Mouse (Mus musculus): ENCODE data around the gene Zc3h18.

The Zc3h18 gene

DNA sequence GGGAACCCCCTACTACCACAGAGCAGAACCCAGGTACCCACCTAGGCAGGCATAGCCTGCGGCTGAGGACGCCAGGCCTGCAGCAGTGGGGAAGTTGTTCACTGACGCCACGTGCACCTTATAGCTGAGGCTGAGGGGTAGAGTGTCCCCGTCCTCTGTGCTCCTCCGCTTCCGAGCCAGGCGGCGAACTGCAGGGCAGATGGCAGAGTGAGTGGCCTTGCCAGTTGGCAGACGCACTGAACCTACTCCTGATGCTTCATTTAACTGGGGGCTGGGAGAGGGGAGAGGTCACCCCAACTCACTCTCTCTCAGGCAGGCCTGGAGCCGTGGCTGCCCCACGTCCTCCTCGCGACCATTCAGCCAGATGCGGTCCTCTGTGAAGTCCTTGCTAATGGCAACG lies 62.9 kb downstream of the Zc3h18 start:
- no peak for DNase-seq

DNA sequence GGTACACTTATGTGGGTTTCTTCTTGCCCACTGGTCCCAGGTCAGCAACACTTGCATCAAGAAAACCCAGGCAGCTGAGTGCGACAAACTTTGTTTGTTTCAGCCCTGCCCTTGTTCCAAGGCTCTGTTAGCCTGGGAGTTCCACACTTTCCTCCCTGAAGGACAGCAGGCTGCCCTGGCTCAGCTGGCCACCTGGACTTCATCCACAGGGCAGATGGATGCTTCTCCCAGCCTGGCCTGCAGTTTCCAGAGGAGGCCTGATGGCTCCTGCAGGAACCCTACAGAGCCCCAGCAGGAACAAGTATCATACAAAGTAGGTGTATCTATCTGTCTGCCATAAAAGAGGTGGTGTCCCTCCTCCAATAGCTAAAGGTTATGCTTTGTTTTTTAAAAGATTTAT lies 64.9 kb downstream of the Zc3h18 start:
- DNase-seq, result no peak

DNA sequence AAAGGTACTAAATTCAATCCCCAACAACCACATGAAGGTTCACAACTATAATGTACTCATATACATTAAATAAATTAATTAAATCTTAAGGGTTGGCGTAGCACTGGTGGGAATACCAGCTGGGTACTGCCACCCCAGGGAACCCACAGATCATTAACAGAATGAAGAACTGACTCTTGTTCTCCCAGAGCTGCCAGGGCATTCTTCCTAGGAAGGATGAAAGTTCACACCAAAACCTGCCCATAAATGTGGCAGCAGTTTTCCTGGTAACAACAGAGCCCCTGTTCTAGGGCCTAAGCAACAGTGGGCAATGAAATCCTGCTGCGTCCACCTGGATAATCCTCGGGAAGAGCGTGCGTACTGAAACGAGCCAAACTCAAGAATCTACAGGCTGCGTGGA lies 65.9 kb downstream of the Zc3h18 start:
- DNase-seq, result peak; percentile 40

DNA sequence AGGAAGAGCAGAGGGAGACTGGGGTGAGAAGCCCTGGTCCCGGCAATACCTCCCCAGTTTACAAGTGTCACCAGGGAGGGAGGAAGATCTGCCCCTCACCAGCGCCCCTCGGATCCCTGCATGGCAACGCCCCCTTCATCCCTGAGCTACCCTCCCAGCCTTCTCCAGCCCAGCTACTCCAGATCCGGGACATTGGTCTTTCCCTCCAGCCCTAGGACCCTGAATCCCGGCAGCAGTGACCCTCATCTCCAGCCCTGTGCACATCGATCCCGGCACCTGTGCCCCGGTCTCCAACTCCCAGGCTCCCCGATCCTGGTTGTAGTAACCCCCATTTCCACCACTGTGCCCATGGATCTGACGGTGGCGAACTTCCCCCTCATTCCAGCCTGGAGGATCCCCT lies 66.4 kb downstream of the Zc3h18 start:
- DNase-seq, result no peak

DNA sequence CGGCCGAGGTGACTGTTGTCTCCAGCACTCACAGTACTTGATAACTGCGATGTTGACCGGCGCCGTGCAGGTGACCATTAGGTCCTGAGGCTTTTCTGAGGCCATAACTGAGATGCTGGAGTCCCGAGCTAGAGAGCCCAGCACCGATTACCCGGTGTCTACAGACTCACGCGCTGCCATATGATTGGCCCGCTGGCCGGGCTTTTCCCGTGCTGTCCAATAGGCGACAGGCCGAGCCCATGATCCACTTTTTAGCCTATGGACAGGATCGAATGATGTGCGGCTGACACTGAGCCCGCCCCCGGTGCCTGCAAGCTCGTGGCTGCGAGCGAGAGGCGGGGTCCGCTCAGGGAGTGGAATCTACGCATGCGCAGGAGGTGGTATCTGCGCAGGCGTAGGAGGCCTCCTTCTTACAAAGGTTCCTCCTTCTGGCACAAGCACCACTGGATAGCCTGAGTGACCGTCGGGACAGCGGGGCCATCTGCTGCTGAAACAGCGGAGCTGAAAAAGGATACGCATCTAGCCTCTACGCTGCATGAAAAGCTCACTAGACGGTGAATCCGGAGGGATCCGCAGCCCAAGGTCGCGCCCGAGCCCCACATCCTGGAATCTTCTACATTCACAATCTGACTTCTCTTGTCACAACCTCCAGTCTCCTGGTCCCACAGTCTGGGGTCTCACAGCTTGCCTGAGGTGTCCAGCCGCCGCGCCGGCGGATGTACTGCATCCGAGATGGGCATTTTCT lies 67.0 kb downstream of the Zc3h18 start, which contains the start of gene Mvd:
TSS of gene Mvd (minus strand) at position 161 of the 745 bp plus-strand sequence.
- peak; percentile 100 for DNase-seq

DNA sequence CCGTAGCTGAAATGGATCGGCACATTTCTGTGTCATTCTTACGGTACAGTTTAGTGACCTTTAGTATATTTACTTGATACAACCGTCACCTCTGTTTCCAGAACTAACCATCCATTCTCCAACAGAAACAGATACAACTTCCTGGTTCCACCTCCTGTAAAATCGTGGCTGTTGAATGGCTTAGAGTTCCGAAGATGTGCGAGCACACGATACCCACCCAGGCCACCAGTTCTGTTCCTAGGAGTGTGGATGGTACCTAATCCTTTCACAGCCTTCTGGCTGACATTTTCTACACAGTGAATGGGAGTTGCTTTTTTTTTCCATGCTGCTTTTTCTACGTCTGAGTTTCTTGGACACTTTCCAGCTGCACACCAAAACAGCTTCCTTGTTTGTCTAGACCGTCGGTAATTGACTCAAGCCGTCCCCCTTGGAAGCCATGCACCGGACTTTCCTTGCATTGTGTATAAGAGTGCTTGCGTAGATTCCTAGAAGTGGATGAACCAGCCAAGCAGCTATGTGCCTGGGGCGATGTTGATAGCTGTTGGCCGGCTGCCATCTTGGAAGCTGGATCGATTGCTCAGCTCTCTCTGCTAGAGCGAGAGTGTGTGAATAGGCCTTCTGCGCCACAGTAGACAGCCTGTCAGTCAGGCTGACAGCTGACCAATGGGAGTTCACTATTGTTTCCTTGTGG lies 67.8 kb downstream of the Zc3h18 start:
- DNase-seq, result peak; percentile 92

DNA sequence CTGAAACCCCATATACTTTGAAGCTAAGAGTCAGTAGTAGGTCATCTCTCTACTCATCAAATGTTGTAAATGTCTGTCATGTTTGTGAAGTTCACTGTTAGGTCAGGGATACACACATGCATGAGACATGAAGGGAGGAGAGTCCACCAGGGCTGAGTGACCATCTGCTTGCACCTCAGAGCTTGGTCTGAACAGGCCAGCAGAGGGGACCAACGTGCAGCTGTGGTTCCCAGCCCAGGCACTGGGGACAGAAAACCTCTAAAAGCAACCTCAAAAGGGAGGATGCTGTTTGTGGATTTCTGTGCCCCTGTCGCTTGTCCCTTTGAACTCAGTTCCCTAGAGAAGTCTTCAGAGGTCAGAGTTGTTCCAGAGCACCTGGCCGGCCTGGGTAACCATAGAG lies 68.8 kb downstream of the Zc3h18 start:
- no peak for DNase-seq

DNA sequence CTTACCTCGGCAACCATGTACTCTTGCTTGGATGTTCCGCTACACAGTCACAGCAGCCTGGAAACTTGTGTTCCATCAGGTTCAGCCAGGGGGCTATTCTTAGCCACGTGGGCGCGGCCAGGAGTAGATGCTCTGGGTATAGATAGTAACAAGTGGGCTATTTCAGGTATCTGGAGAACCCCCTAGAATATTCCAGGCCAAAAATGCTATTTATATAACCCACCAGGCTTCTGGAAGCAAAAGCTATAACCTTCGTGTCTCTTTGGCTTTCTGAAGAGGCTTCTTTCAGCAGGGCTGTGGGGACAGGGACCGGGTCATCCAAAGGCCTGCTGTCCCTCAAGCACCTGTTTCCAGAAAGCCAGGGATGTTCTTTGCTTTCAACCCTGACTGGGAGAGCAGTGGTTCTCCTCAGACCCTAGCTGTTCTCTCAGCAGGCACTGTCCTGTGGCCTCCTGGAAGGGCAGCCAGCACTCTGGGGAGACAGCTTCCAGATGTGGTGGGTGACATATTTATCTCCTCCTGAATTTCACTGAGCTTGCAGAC lies 74.8 kb downstream of the Zc3h18 start:
- DNase-seq, result no peak

DNA sequence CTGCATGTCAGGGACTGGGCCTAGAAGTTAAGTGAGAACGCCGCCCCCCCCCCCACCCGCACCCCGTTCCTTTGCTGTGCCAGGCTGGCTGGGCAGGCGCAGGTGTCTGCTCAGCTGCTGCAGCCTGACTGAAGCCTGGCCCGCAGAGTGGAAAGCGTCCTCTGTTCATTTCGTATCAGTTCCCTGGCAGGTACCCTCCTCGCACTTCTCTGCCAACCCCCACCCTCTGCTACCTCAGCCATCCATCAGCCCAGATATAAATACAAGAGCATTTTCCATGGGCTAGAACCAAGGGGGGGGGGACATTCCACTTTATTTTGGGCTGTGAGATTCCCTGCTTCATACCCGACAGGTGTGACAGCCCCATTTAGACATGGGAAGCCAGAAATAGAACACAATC lies 75.7 kb downstream of the Zc3h18 start:
- no peak for DNase-seq

DNA sequence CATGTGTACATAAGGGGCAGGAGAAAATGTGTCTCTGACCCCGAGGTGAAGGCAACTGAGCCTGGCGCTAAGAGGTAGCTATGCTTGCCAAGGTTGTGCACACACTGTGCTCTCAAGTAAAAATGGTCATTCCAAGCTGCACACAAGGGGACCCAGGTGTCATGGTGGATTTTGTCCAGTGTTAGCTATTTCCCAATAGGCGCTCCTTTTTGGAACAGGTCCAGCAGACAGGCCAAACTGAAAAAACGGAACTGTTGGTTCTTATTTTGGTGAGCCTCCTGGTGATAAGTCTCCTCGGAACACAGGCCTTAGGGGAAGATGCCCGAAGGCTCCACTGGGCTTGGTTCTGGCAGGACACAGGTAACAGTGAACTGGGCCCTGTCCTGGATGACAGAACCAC lies 78.0 kb downstream of the Zc3h18 start:
- DNase-seq, result no peak

DNA sequence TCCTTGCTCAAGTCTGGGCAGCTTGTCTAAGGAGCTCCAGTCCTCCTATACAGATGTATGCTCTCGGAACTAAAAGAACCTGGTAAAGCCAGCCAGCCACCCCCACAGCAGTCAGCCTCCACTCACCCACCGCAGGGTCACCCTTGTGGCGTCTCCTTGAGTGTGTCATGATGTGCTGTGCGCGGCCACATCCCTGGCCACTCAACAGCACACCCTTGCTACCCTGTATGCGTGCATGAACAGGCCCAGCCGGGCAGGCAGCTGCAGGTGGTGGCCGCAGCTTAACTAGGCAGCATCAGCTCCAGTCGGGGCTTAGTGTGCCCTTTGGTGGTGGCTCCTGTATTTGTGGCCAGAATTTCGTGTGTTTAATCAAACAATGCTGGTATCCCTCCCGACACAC lies 80.8 kb downstream of the Zc3h18 start:
- DNase-seq, result no peak

DNA sequence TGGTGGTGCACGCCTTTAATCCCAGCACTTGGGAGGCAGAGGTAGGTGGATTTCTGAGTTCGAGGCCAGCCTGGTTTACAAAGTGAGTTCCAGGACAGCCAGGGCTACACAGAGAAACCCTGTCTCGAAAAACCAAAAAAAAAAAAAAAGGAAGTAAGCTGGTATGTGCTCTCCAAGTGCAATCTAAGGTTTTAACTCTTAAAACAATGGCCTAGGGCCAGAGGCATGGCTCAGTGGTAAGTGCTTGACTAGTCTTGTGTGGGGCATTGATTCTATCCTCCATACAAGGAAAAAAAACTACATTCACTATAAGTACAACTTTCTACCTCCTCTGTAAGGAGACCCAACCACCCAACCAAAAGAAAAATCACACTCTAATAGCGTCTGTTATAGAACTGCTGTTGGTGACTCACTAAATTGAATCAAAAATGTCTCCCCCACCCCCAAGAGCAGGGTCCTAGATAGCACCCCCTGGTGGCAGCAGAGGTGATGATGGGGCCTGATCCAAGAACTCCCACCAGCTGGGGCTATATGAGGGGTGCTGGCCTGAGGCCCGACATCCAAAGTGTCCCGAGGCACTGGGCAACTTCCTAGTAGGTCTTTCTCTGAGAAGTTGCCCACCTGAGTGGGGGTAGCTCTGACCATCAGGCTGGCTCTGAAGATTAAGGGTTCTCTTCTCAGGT lies 83.0 kb downstream of the Zc3h18 start:
- no peak for DNase-seq

DNA sequence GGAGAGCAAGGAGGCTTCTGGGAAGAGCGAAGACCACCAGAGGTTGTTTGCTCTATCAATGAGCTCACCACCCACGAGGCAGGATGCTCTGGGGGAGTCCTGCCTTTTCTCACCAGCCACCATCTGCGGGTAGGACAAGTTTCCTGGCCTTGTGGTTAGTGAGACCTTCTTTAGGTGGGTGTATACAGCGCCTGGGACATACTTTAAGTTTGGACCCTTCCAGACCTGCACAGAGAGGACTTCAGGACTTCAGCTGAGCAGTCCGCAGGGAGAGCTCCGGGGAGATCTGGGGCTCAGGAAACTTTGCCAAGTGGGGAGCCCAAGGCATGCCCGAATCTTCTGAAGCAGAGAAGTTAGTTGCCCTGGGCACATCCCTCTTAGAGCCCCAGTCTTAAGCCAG lies 83.6 kb downstream of the Zc3h18 start:
- no peak for DNase-seq

DNA sequence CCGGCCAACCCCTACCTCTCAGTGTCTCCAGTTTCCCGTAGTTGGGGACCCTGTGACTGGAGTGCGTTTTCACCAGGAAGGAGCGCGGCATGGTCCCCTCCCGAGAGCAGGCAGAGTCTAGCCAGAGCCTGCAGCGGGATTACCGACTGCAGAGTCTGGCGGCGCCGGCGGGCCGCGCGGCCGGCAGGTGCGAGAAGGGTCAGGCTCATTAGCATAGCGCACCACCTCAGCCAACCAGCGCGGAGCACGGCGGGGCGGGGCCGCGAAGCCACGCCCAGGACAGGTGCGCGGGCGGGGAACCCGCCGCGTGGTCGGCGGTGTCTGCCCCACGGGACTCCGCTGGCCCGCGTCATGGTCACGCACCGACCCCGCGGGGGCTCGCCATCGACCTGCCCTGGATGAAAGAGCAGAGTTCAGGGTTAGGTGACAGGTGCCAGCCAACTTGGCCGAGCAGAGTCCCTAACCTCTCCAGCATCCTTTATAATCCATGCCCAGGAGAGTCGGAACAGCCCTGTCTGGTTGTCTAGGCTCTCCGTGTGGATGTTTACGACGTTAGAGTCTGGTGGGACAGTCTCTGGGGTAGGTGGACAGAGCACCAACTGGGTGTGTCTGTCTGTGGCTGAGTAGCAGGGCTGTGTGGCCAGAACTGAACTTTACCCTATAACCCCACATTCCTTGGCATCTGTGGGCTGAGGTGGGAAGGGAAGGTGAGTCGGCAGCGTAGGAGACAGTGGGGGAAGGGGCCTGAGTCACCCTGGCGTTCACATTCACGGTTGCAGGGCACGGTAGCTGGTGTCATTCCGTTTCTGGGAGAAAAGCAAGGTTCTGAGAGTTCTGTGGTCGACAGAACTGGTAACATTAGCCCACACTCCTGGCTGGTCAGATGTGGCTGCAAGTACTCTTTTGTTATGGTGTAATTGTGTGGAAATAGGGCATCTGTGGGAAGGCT lies 84.4 kb downstream of the Zc3h18 start, which contains the start of gene Snai3:
TSS of gene Snai3 (minus strand) at position 210 of the 949 bp plus-strand sequence.
- DNase-seq, result peak; percentile 82

DNA sequence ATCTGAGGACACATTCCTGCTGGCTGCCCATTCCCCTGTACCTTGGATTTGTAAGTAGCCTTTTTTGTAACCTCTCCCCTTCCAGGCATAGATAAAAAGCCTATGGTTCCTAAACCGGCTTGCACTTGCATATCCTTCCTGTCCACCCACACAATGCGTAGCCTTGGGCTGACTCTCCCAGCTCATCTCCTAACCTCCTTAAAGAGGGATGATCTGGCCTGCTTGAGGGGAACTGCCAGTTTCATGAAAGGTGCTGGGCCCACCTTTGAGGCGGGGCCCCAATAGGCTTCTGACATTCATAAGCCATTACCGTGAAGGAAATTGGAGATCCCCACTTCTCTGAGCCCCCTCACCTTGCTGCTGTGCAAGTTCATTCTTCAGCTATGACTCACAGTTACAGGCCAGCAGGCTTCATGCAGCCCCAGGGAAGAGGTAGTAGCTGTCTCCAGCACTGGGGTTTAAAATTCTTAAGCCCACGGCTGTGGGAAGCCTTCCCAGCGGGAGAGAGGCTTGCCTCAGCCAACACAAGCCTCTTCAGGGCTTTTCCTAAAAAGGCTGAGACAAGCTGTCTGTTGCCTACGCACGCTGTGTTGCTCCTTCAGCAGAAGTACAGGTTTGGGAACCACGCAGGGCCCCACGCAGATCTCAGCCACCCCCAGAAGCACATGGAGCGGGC lies 85.2 kb downstream of the Zc3h18 start:
- no peak for DNase-seq

DNA sequence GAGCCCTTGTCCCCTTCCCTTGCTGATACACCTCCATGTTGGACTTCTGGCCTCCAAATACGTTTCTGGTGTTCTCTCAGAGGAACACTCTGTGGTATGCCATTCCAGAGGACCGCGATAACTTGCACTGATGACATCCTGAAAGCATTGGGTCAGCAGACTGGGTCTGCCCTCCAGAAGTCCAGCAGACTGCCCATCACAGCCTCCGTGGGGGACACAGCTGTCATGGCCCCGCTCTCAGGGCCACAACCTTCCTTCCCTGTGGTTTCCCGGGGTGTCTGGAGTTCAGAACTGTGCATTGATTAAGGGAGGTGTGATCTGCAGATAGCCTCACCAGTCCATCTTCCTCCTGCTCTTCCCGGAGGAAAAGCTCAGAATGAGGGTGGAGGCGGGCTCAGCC lies 86.1 kb downstream of the Zc3h18 start:
- DNase-seq, result no peak

DNA sequence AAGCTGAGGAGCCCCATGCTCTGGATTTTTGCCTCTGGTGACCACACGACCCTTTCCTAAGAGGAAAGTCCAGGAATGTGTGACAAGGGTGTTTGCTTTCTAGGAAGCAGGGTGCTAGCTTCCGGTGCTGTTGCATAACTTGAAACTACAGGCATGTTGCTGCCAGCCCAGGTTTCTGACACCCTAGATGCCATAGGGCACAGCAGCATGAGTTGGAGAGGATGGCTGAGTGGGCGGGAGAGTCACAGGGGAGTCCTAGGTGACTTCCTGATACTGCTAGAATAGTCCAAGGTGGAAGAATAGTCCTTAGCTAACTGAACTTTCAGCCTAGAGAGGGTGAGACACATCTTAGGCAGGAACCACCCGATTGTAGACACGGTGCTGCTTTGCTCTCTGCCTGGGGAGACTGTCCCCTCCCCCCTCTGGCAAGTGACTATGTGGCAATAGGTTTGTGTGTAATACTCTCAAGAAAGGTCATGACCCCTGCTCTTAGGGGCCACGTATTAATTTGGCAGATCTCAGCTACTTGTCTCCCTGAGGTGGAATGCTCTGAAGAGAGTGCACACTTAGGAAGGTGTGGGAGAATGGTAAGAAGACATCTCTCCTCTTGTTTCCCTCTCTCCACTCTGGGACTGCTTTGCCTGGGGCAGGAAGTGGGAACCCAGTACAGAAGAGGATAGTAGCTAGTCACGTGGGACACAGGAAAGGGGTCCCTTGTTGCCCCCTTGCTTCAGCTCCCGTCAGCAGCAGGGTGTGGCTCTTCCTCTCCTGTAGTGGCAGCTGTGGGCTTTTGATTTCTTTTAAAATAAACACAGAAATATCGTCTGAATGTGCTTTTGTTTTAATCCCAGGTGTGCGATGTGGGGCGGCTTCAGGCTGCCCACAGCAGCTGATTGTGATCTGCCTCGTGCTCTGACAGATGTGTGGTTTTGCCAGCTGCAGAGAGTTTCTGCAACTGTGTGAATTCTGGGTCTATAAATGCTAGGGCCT lies 87.5 kb downstream of the Zc3h18 start:
- peak; percentile 43 for DNase-seq

DNA sequence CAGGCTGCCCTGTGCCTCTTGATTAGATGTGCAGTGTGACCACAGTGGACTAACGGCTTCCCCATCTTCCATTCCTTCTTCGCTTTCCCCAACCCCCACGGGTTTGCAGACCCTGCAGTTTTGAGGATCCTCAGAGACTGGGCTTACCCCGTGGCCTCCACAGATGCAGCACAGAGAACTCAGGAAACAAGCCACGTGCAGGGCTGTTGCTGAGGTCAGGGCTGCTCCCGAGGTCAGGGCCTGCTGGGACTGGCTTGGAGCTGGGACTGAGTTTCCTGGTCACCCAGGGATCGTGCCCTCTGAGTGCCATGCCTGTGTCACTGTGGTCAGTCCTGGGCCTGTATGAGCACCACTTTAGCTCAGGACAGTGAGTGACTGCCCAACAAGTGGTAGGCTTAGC lies 88.6 kb downstream of the Zc3h18 start:
- DNase-seq, result no peak

All from kidney, adult 11 months (tissue).